Mouse (Mus musculus): Measurements from ENCODE around the gene Arntl. TPM values are rescaled to one million over a fixed set of nuclear protein-coding genes. Genes with fewer than 3 reads are reported as not detected.

Arntl gene
- polyA plus RNA-seq, 1 experiment from 2014 or later: 11.2 TPM

DNA sequence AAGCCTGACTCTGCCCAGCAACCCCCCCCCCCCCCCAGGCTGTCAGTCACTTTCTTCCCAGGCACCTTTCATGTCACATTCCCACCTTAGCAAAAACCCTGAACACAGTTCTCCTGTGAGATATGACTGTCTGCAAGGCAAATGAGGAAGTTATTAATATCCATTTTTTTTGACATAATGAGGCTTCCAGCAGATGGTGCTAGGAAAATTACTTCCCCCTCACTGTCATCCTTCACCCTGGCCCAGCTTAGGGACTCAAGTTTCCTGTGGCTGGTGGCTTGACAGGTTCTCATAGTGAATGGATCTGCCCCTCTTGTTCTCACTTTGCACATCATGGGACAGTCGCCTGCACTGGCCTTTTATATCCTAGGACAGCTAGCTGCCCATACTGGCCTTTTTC lies 81.9 kb downstream of the Arntl start:
- Histone ChIP-seq H3K4me2 (replicated peaks; ENCODE audit: low read depth, low read length) (no peak overlapping the region), H3K4me1 (ENCODE audit: control insufficient read depth, insufficient read depth, low read length) (no peaks in the 10 kb centered on the region), H3K36me3 (ENCODE audit: control insufficient read depth, insufficient read depth, low read length) (peaks cover 6% of the 10 kb centered on the region), H3K27ac (ENCODE audit: low read depth, low read length) (no peak overlapping the region), H3K9ac (ENCODE audit: low read depth, low read length) (no peak overlapping the region), H3K4me3 (ENCODE audit: low read length) (no peak overlapping the region), H3K27me3 (ENCODE audit: control insufficient read depth, insufficient read depth, low read length) (no peaks in the 10 kb centered on the region), H3K9me3 (ENCODE audit: control insufficient read depth, low read length) (no peaks in the 10 kb centered on the region)
- no peak for ATAC-seq (ENCODE audit: low FRiP score, low TSS enrichment)
- WGBS: 83% methylated on average over 1 of the region's 1 CpGs

DNA sequence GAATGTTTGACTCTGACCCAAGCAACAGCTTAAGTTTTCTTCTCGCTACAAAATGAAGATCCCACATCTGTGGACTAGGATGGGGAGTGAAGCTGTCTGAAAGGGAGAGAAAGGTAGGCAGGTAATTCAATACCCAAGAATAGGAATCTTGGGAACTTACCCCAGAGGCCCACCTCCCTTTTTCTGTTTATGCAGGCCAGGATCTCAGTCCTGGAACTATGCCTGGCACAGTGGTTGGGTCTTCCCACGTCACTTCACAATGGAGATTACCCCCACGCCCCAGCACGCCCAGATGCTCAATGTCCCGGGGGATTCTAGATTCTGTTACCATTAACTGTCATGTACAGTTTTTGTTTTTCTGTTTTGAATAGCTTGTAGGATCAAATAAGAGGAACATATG lies 84.5 kb downstream of the Arntl start:
- Histone ChIP-seq H3K9ac (ENCODE audit: low read depth, low read length) (no peak overlapping the region), H3K9me3 (ENCODE audit: control insufficient read depth, low read length) (no peaks in the 10 kb centered on the region), H3K36me3 (ENCODE audit: control insufficient read depth, insufficient read depth, low read length) (peaks cover 6% of the 10 kb centered on the region), H3K4me2 (replicated peaks; ENCODE audit: low read depth, low read length) (no peak overlapping the region), H3K4me1 (ENCODE audit: control insufficient read depth, insufficient read depth, low read length) (peaks cover 5% of the 10 kb centered on the region; the same call in 1 of the 2 replicates), H3K4me3 (ENCODE audit: low read length) (no peak overlapping the region), H3K27ac (ENCODE audit: low read depth, low read length) (no peak overlapping the region), H3K27me3 (ENCODE audit: control insufficient read depth, insufficient read depth, low read length) (no peaks in the 10 kb centered on the region)
- WGBS: 73% methylated on average over 5 of the region's 5 CpGs
- no peak for ATAC-seq (ENCODE audit: low FRiP score, low TSS enrichment)

DNA sequence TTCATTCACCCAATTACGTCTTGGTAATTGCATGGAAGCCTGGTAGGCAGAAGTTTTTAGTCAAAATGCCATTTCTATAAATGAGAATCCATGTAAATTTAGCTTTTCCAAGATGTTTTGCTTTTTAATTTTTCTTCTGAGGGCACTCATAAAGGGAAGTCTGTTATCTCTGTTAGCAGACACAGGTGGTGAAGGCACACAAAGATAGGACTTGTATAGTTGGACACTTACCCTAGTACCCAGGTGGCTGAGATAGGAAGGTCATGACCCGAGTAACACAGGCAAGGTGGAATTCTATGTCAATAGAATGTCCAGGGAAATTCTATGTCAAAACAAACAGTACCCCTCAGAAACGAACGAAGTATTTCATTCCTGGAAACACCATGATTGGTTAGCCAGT lies 84.9 kb downstream of the Arntl start:
- no peaks in the 10 kb centered on the region for H3K9me3 ChIP-seq (ENCODE audit: control insufficient read depth, low read length)
- ATAC-seq (ENCODE audit: low FRiP score, low TSS enrichment): no peak
- H3K27me3 ChIP-seq (ENCODE audit: control insufficient read depth, insufficient read depth, low read length): no peaks in the 10 kb centered on the region
- no peak overlapping the region for H3K27ac ChIP-seq (ENCODE audit: low read depth, low read length)
- H3K36me3 ChIP-seq (ENCODE audit: control insufficient read depth, insufficient read depth, low read length): peaks cover 6% of the 10 kb centered on the region
- H3K4me2 ChIP-seq (replicated peaks; ENCODE audit: low read depth, low read length): no peak overlapping the region
- H3K4me1 ChIP-seq (ENCODE audit: control insufficient read depth, insufficient read depth, low read length): peaks cover 5% of the 10 kb centered on the region; the same call in 1 of the 2 replicates
- H3K9ac ChIP-seq (ENCODE audit: low read depth, low read length): no peak overlapping the region
- no peak overlapping the region for H3K4me3 ChIP-seq (ENCODE audit: low read length)
- 78% methylated on average over 4 of the region's 4 CpGs for WGBS

DNA sequence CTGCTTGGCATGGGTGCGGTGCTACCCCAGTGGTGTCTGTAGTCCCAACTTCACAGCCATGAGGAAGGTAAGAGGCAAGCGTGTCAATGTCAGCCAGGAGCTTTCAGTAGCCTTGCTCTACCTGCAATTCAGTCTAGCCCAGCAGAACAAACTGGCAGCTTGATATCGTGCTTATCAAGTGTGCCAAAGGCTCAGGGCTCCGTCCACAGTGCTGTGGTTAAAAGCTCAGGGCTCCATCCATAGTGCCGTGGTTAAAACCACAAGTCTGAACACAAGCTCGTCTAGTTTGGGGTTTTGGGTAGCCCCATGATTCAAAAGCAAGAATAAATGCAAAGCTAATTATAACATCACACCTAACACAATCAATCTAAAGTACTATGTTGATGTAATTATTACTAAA lies 87.3 kb downstream of the Arntl start:
- Histone ChIP-seq H3K4me1 (ENCODE audit: control insufficient read depth, insufficient read depth, low read length) (peaks cover 5% of the 10 kb centered on the region; the same call in 1 of the 2 replicates), H3K27ac (ENCODE audit: low read depth, low read length) (no peak overlapping the region), H3K4me3 (ENCODE audit: low read length) (no peak overlapping the region), H3K9ac (ENCODE audit: low read depth, low read length) (no peak overlapping the region), H3K4me2 (replicated peaks; ENCODE audit: low read depth, low read length) (no peak overlapping the region), H3K9me3 (ENCODE audit: control insufficient read depth, low read length) (no peaks in the 10 kb centered on the region), H3K36me3 (ENCODE audit: control insufficient read depth, insufficient read depth, low read length) (no peaks in the 10 kb centered on the region), H3K27me3 (ENCODE audit: control insufficient read depth, insufficient read depth, low read length) (no peaks in the 10 kb centered on the region)
- WGBS: 93% methylated on average over 6 of the region's 6 CpGs
- no peak for ATAC-seq (ENCODE audit: low FRiP score, low TSS enrichment)

DNA sequence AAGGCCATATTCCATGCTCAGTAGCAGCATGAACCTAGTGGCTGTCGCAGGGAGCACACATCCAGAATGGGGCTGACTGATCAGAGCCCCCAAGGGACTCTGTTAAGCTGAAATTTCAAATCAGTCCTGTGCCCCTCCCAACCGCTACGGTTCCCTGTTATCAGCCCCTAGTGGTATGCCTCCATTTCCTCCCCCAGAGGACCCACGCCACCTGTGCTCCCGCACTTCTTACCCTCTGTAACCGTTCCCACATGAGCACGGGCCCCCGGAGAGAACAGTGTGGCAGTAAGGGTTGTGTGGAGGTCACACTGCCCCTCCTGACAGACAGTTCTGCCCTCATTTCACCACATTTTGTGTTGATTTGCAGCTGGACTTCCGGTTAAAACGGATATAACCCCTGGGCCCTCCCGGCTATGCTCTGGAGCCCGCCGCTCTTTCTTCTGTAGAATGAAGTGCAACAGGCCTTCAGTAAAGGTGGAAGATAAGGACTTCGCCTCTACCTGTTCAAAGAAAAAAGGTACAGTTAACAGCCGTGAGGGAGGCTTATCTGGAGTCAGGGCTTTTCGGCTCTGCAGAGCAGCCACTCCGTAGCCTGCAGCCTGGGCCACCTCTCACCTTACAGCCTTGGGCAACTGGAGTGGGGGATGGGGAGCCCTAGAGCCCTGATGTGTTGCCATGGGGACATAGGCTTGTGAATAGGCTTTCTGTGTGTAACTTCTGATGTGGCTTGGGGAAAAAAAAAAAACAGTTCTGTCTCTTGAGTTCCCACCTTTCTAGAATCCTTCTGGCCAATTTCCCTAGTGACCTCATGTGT lies 88.0 kb downstream of the Arntl start:
- Histone ChIP-seq H3K27me3 (ENCODE audit: control insufficient read depth, insufficient read depth, low read length) (no peaks in the 10 kb centered on the region), H3K4me3 (ENCODE audit: low read length) (no peak overlapping the region), H3K4me1 (ENCODE audit: control insufficient read depth, insufficient read depth, low read length) (peaks cover 5% of the 10 kb centered on the region; the same call in 1 of the 2 replicates), H3K4me2 (replicated peaks; ENCODE audit: low read depth, low read length) (peak overlapping the region; percentile 15), H3K9ac (ENCODE audit: low read depth, low read length) (no peak overlapping the region), H3K9me3 (ENCODE audit: control insufficient read depth, low read length) (no peaks in the 10 kb centered on the region), H3K27ac (ENCODE audit: low read depth, low read length) (no peak overlapping the region), H3K36me3 (ENCODE audit: control insufficient read depth, insufficient read depth, low read length) (no peaks in the 10 kb centered on the region)
- WGBS: 27% methylated on average over 17 of the region's 17 CpGs
- ATAC-seq (ENCODE audit: low FRiP score, low TSS enrichment): peak; percentile 43; the same call in 1 of the 2 replicates

DNA sequence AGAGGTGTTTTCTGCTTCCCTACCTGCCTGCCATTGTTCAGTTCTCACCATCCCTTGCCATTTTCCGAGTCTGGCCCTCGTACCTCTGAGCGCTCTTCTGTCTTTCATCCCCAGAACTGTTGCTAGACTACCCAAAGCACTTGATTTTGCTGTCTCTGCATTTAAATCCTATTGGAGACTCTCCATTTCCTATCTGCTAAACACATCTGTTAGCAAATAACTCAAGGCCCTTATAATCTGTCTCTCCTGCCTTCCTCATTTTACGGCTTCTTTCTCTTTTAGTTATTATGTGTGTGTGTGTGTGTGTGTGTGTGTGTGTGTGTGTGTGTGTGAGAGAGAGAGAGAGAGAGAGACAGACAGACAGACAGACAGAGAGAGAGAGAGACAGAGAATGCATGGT lies 90.5 kb downstream of the Arntl start:
- WGBS: 92% methylated on average over 4 of the region's 4 CpGs
- Histone ChIP-seq H3K27ac (ENCODE audit: low read depth, low read length) (no peak overlapping the region), H3K4me2 (replicated peaks; ENCODE audit: low read depth, low read length) (no peak overlapping the region), H3K9me3 (ENCODE audit: control insufficient read depth, low read length) (no peaks in the 10 kb centered on the region), H3K27me3 (ENCODE audit: control insufficient read depth, insufficient read depth, low read length) (no peaks in the 10 kb centered on the region), H3K4me3 (ENCODE audit: low read length) (no peak overlapping the region), H3K36me3 (ENCODE audit: control insufficient read depth, insufficient read depth, low read length) (no peaks in the 10 kb centered on the region), H3K9ac (ENCODE audit: low read depth, low read length) (no peak overlapping the region), H3K4me1 (ENCODE audit: control insufficient read depth, insufficient read depth, low read length) (peaks cover 5% of the 10 kb centered on the region; the same call in 1 of the 2 replicates)
- no peak for ATAC-seq (ENCODE audit: low FRiP score, low TSS enrichment)

DNA sequence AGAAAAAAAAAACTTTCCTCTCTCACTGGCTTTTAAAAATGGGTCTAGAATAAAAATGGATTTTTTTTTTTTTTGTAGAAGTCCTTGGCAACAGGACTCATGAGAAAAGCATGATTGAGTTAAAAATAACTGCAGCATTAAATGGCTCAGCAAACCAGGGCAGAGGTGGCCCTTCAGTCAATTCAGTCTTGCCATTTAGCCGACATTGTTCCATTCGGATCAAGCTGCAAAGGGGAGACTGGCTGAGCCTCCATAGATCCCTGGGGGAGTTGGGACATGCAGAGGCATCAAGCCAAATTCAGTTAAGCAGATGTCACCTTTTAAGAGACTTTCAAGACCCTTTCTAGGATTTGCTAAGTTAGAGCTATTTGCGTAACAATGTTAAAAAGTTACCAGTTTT lies 102.9 kb downstream of the Arntl start:
- Histone ChIP-seq H3K4me3 (ENCODE audit: low read length) (no peak overlapping the region), H3K27me3 (ENCODE audit: control insufficient read depth, insufficient read depth, low read length) (no peaks in the 10 kb centered on the region), H3K27ac (ENCODE audit: low read depth, low read length) (no peak overlapping the region), H3K4me1 (ENCODE audit: control insufficient read depth, insufficient read depth, low read length) (no peaks in the 10 kb centered on the region), H3K9ac (ENCODE audit: low read depth, low read length) (no peak overlapping the region), H3K4me2 (replicated peaks; ENCODE audit: low read depth, low read length) (no peak overlapping the region), H3K36me3 (ENCODE audit: control insufficient read depth, insufficient read depth, low read length) (peaks cover 3% of the 10 kb centered on the region; the same call in 1 of the 2 replicates), H3K9me3 (ENCODE audit: control insufficient read depth, low read length) (no peaks in the 10 kb centered on the region)
- ATAC-seq (ENCODE audit: low FRiP score, low TSS enrichment): no peak
- WGBS: 82% methylated on average over 3 of the region's 3 CpGs

GRCm38 (mm10) chr7:113311784-113312183 lies 104.5 kb downstream of the Arntl start:
- no peak overlapping the region for H3K4me2 ChIP-seq (replicated peaks; ENCODE audit: low read depth, low read length)
- no peaks in the 10 kb centered on the region for H3K4me1 ChIP-seq (ENCODE audit: control insufficient read depth, insufficient read depth, low read length)
- 26% methylated on average over 2 of the region's 2 CpGs for WGBS
- H3K27ac ChIP-seq (ENCODE audit: low read depth, low read length): no peak overlapping the region
- H3K4me3 ChIP-seq (ENCODE audit: low read length): no peak overlapping the region
- H3K27me3 ChIP-seq (ENCODE audit: control insufficient read depth, insufficient read depth, low read length): no peaks in the 10 kb centered on the region
- no peaks in the 10 kb centered on the region for H3K9me3 ChIP-seq (ENCODE audit: control insufficient read depth, low read length)
- H3K36me3 ChIP-seq (ENCODE audit: control insufficient read depth, insufficient read depth, low read length): peaks cover 7% of the 10 kb centered on the region; the same call in 1 of the 2 replicates
- no peak overlapping the region for H3K9ac ChIP-seq (ENCODE audit: low read depth, low read length)
- ATAC-seq (ENCODE audit: low FRiP score, low TSS enrichment): no peak

- no peaks in the 10 kb centered on the region for H3K27me3 ChIP-seq (ENCODE audit: control insufficient read depth, insufficient read depth, low read length)
- peaks cover 6% of the 10 kb centered on the region; the same call in 1 of the 2 replicates for H3K36me3 ChIP-seq (ENCODE audit: control insufficient read depth, insufficient read depth, low read length)
- ATAC-seq (ENCODE audit: low FRiP score, low TSS enrichment): no peak
- no peaks in the 10 kb centered on the region for H3K9me3 ChIP-seq (ENCODE audit: control insufficient read depth, low read length)
- H3K4me3 ChIP-seq (ENCODE audit: low read length): no peak overlapping the region
- H3K27ac ChIP-seq (ENCODE audit: low read depth, low read length): no peak overlapping the region
- no peaks in the 10 kb centered on the region for H3K4me1 ChIP-seq (ENCODE audit: control insufficient read depth, insufficient read depth, low read length)
- H3K9ac ChIP-seq (ENCODE audit: low read depth, low read length): no peak overlapping the region
- WGBS: 79% methylated on average over 1 of the region's 1 CpGs
- H3K4me2 ChIP-seq (replicated peaks; ENCODE audit: low read depth, low read length): no peak overlapping the region
Measured at GRCm38 (mm10) chr7:113320128-113320527, 112.9 kb downstream of the Arntl start.

Data from kidney, embryonic 14.5 days (tissue).